Mouse (Mus musculus): Measurements from ENCODE around the gene Mttp.

Mttp gene

GRCm38 (mm10) chr3:138083073-138083637, 61.6 kb downstream of the Mttp start:
- DNase-seq (ENCODE audit: low spot score in 2 of 2) = no peak

GRCm38 (mm10) chr3:138078701-138079100, 66.1 kb downstream of the Mttp start:
- no peak for DNase-seq (ENCODE audit: low spot score in 2 of 2)

GRCm38 (mm10) chr3:138077476-138078340, 67.1 kb downstream of the Mttp start:
- no peak for DNase-seq (ENCODE audit: low spot score in 2 of 2)

- DNase-seq (ENCODE audit: low spot score in 2 of 2) = no peak
Observed at GRCm38 (mm10) chr3:138075209-138075608, 69.6 kb downstream of the Mttp start.

- DNase-seq (ENCODE audit: low spot score in 2 of 2) = no peak
Observed at GRCm38 (mm10) chr3:138074214-138074613, 70.6 kb downstream of the Mttp start.

GRCm38 (mm10) chr3:138071476-138072073, 73.2 kb downstream of the Mttp start:
- no peak for DNase-seq (ENCODE audit: low spot score in 2 of 2)

GRCm38 (mm10) chr3:138071004-138071403, 73.8 kb downstream of the Mttp start:
- DNase-seq (ENCODE audit: low spot score in 2 of 2) = no peak

GRCm38 (mm10) chr3:138069756-138070511, 74.8 kb downstream of the Mttp start:
- DNase-seq (ENCODE audit: low spot score in 2 of 2) = no peak

GRCm38 (mm10) chr3:138068103-138068502, 76.7 kb downstream of the Mttp start:
- no peak for DNase-seq (ENCODE audit: low spot score in 2 of 2)

GRCm38 (mm10) chr3:138067288-138067687, 77.5 kb downstream of the Mttp start, which contains the start of gene Gm5105:
TSS of gene Gm5105 (minus strand) at chr3:138067388.
- no peak for DNase-seq (ENCODE audit: low spot score in 2 of 2)

- no peak for DNase-seq (ENCODE audit: low spot score in 2 of 2)
Observed at GRCm38 (mm10) chr3:138066348-138066856, 78.4 kb downstream of the Mttp start.

- no peak for DNase-seq (ENCODE audit: low spot score in 2 of 2)
Observed at GRCm38 (mm10) chr3:138065930-138066329, 78.8 kb downstream of the Mttp start.

- DNase-seq (ENCODE audit: low spot score in 2 of 2) = peak in 1 of 2 experiments; percentile 58
Observed at GRCm38 (mm10) chr3:138064732-138065645, 79.8 kb downstream of the Mttp start, which contains the start of gene 1110002E22Rik. TSS of gene 1110002E22Rik (plus strand) at chr3:138065052.

GRCm38 (mm10) chr3:138063731-138064329, 80.9 kb downstream of the Mttp start:
- DNase-seq (ENCODE audit: low spot score in 2 of 2) = no peak

- no peak for DNase-seq (ENCODE audit: low spot score in 2 of 2)
Observed at GRCm38 (mm10) chr3:138062673-138063072, 82.1 kb downstream of the Mttp start.

GRCm38 (mm10) chr3:138061205-138061911, 83.4 kb downstream of the Mttp start:
- no peak for DNase-seq (ENCODE audit: low spot score in 2 of 2)

GRCm38 (mm10) chr3:138060429-138060828, 84.3 kb downstream of the Mttp start:
- no peak for DNase-seq (ENCODE audit: low spot score in 2 of 2)

GRCm38 (mm10) chr3:138058226-138058625, 86.5 kb downstream of the Mttp start:
- no peak for DNase-seq (ENCODE audit: low spot score in 2 of 2)

- DNase-seq (ENCODE audit: low spot score in 2 of 2) = no peak
Observed at GRCm38 (mm10) chr3:138056976-138057375, 87.8 kb downstream of the Mttp start.

GRCm38 (mm10) chr3:138053969-138054368, 90.8 kb downstream of the Mttp start:
- DNase-seq (ENCODE audit: low spot score in 2 of 2) = no peak

All from left cerebral cortex, adult 9 months (tissue).